Mouse (Mus musculus) embryonic facial prominence, embryonic 13.5 days (tissue): Measurements from ENCODE around the gene Gucd1. TPM values are rescaled to one million over a fixed set of nuclear protein-coding genes. Genes with fewer than 3 reads are reported as not detected.
A peak's percentile ranks its signal among the peaks of the same experiment; 100 is the strongest.
"Not testable (repeated sequence)": the region's sequence is repeated elsewhere in the genome, so short reads cannot be mapped to it uniquely, and the experiment has no call there.

Experiments used
- ATAC-seq: fragments of 200-750 bp; cut with Nextera tagmentation; 2 replicates; pipeline ENCODE4 v1.8.0; 2017; ENCODE audit warnings: low read depth; ENCODE audit not compliant: insufficient number of reproducible peaks, insufficient read depth, low FRiP score, low TSS enrichment
- H3K27ac ChIP-seq: fragments of 300-500 bp; sonication (generic); 2 replicates; pipeline ENCODE4 v1.5.1; 2015; ENCODE audit warnings: moderate library complexity, mild to moderate bottlenecking, inconsistent platforms
- H3K27me3 ChIP-seq: fragments of 300-500 bp; sonication (generic); 2 replicates; pipeline ENCODE4 v1.6.1; 2015; ENCODE audit warnings: mild to moderate bottlenecking, inconsistent platforms
- H3K36me3 ChIP-seq: fragments of 300-500 bp; sonication (generic); 2 replicates; pipeline ENCODE4 v1.6.1; 2015; ENCODE audit warnings: mild to moderate bottlenecking, inconsistent platforms
- H3K4me1 ChIP-seq: fragments of 300-500 bp; sonication (generic); 2 replicates; pipeline ENCODE4 v1.6.1; 2015; ENCODE audit warnings: inconsistent platforms
- H3K4me2 ChIP-seq: fragments of 300-500 bp; sonication (generic); 2 replicates; pipeline ENCODE4 v1.6.1; 2015; ENCODE audit warnings: moderate library complexity, mild to moderate bottlenecking, inconsistent platforms
- H3K4me3 ChIP-seq: fragments of 300-500 bp; sonication (generic); 2 replicates; pipeline ENCODE4 v1.5.1; 2015; ENCODE audit warnings: mild to moderate bottlenecking, inconsistent platforms
- H3K9ac ChIP-seq: fragments of 300-500 bp; sonication (generic); 2 replicates; pipeline ENCODE4 v1.6.1; 2015; ENCODE audit warnings: mild to moderate bottlenecking, inconsistent platforms
- H3K9me3 ChIP-seq: fragments of 300-500 bp; sonication (generic); 2 replicates; pipeline ENCODE4 v1.6.1; 2016; ENCODE audit warnings: inconsistent platforms
- WGBS: fragments of 180-500 bp; shearing (Covaris S2); methylation state at CpG from one replicate; pipeline ENCODE4 v1.1.7; 2015; ENCODE audit warnings: mixed read lengths; 5-methylcytosine and 5-hydroxymethylcytosine counted together
- polyA plus RNA-seq: library from polyadenylated mRNA; unstranded; fragments of >200 nt; fragmentation: Nextera tagmentation; extraction: Ambion mirVana; gene quantifications from 2 replicates; pipeline ENCODE4 v1.2.1, GENCODE M21; 2015

Gucd1 gene
- polyA plus RNA-seq, 1 experiment from 2014 or later: 27.3 TPM

DNA sequence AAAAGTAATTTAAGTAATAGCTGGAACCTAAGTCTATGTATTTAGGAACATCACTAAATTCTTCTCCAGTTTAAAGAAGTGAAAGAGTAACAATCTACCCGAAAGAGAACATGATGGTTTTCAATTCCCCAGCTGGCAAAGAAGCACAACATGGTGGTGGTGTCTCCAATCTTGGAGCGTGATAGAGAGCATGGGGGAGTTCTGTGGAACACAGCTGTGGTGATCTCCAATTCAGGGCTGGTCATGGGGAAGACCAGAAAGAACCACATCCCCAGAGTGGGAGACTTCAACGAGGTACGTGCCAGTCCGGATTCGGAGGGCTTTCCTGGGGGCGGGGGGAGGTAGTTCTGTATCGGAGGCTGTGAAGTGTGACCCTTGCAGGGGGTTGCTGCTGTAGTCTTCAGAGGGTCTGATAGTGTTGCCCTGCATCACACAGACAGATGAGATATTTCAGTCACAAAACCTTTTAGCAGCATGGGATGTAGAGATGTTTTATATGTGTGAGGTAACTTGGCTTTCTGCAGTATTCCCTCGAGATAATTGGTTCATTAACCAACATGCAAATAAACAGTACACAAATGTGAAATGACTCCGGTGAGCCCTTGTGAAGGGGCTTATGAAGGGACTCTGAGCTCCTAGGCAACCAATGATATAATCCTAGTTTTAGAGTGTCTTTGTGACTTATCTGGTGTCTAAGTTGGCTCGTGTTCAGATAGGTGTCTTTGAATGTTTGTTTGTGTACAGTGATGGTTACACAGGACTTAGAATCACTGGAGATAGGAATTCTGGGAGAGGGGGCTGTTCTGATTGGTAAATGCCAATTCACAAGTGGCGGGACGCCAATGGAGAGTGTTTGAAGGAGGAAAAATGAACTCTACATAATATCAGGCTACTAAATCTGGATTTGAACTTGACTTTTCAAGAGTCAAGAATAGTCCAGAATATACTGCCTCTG lies 89.4 kb downstream of the Gucd1 start:
- Histone ChIP-seq H3K4me1 (no peaks in the 10 kb centered on the region), H3K36me3 (no peaks in the 10 kb centered on the region), H3K9me3 (no peaks in the 10 kb centered on the region), H3K27me3 (no peaks in the 10 kb centered on the region), H3K27ac (no peak overlapping the region), H3K4me3 (no peak overlapping the region), H3K4me2 (no peak overlapping the region), H3K9ac (no peak overlapping the region)
- 86% methylated on average over 13 of the region's 13 CpGs for WGBS
- ATAC-seq: no peak

GRCm38 (mm10) chr10:75424498-75424901 lies 93.3 kb downstream of the Gucd1 start:
- Histone ChIP-seq H3K36me3 (no peaks in the 10 kb centered on the region), H3K27ac (no peak overlapping the region), H3K27me3 (no peaks in the 10 kb centered on the region), H3K9ac (no peak overlapping the region), H3K4me2 (no peak overlapping the region), H3K4me1 (no peaks in the 10 kb centered on the region), H3K9me3 (no peaks in the 10 kb centered on the region), H3K4me3 (no peak overlapping the region)
- WGBS: 87% methylated on average over 10 of the region's 10 CpGs
- ATAC-seq: no peak

GRCm38 (mm10) chr10:75418747-75419146 lies 99.0 kb downstream of the Gucd1 start:
- Histone ChIP-seq H3K27ac (no peak overlapping the region), H3K9me3 (no peaks in the 10 kb centered on the region), H3K4me2 (no peak overlapping the region), H3K36me3 (no peaks in the 10 kb centered on the region), H3K9ac (no peak overlapping the region), H3K4me1 (no peaks in the 10 kb centered on the region), H3K27me3 (no peaks in the 10 kb centered on the region), H3K4me3 (no peak overlapping the region)
- 44% methylated on average over 4 of the region's 4 CpGs for WGBS
- no peak for ATAC-seq

DNA sequence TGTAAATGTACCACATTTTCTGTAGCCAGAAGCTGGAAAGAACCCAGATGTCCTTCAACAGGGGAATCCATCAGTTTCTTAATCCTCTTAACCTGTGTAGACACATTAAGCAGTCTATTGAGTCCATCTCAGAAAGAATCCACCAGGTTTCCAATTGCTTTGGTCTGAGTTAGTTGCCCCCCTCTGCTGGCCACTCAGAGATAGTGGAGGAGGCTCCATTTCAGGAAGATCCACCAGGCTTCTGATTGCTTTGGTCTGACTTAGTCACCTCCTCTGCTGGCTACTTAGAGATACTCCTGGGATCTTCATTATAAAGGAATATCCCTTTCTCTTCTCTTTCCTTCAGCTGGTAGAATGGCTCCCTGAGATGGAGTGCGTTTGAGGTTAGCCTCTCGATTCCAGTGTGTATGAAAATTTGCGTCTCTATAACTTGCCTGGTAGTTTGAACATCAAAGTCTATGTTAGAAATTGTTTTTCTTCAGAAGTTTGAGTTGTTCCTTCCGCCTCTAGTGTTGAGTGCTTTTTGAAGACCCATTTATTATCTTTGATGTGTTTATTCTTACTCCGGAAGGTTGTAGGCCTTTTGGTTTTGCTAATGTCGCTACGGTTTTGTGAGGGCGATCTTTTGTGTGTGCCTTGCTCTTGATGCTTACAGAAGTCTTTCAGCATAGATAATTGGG lies 100.3 kb downstream of the Gucd1 start:
- no peak overlapping the region for H3K9ac ChIP-seq
- no peaks in the 10 kb centered on the region for H3K27me3 ChIP-seq
- peaks cover 4% of the 10 kb centered on the region; the same call in 1 of the 2 replicates for H3K4me1 ChIP-seq
- H3K4me3 ChIP-seq: no peak overlapping the region
- H3K27ac ChIP-seq: no peak overlapping the region
- no peak for ATAC-seq
- H3K9me3 ChIP-seq: no peaks in the 10 kb centered on the region
- WGBS: 94% methylated on average over 8 of the region's 8 CpGs
- no peak overlapping the region for H3K4me2 ChIP-seq
- no peaks in the 10 kb centered on the region for H3K36me3 ChIP-seq

- Histone ChIP-seq H3K9ac (no peak overlapping the region), H3K4me1 (peaks cover 15% of the 10 kb centered on the region; the same call in 1 of the 2 replicates), H3K27me3 (no peaks in the 10 kb centered on the region), H3K27ac (no peak overlapping the region), H3K36me3 (no peaks in the 10 kb centered on the region), H3K4me2 (no peak overlapping the region), H3K4me3 (no peak overlapping the region), H3K9me3 (no peaks in the 10 kb centered on the region)
- ATAC-seq: no peak
- WGBS: 81% methylated on average over 7 of the region's 7 CpGs
Measured at GRCm38 (mm10) chr10:75414925-75415324, 102.8 kb downstream of the Gucd1 start.

GRCm38 (mm10) chr10:75412114-75413103 lies 105.4 kb downstream of the Gucd1 start:
- Histone ChIP-seq H3K4me2 (peak overlapping the region; percentile 36), H3K4me1 (peaks cover 15% of the 10 kb centered on the region; the same call in 1 of the 2 replicates), H3K4me3 (no peak overlapping the region), H3K27me3 (no peaks in the 10 kb centered on the region), H3K9me3 (no peaks in the 10 kb centered on the region), H3K27ac (no peak overlapping the region), H3K36me3 (no peaks in the 10 kb centered on the region), H3K9ac (no peak overlapping the region)
- 53% methylated on average over 27 of the region's 27 CpGs for WGBS
- no peak for ATAC-seq

- H3K9me3 ChIP-seq, H3K4me2 ChIP-seq, ATAC-seq, H3K36me3 ChIP-seq, H3K27me3 ChIP-seq, H3K4me3 ChIP-seq, H3K27ac ChIP-seq, H3K9ac ChIP-seq: not testable (repeated sequence)
- H3K4me1 ChIP-seq: peaks cover 15% of the 10 kb centered on the region; the same call in 1 of the 2 replicates
- WGBS: 37% methylated on average over 10 of the region's 10 CpGs
Measured at GRCm38 (mm10) chr10:75411343-75412113, 106.2 kb downstream of the Gucd1 start.

- Histone ChIP-seq H3K9me3 (no peaks in the 10 kb centered on the region), H3K4me2 (no peak overlapping the region), H3K27ac (no peak overlapping the region), H3K36me3 (no peaks in the 10 kb centered on the region), H3K4me3 (no peak overlapping the region), H3K9ac (no peak overlapping the region), H3K4me1 (peaks cover 13% of the 10 kb centered on the region; the same call in 1 of the 2 replicates), H3K27me3 (no peaks in the 10 kb centered on the region)
- ATAC-seq: no peak
- WGBS: 76% methylated on average over 4 of the region's 4 CpGs
Measured at GRCm38 (mm10) chr10:75407741-75408140, 110.0 kb downstream of the Gucd1 start.

DNA sequence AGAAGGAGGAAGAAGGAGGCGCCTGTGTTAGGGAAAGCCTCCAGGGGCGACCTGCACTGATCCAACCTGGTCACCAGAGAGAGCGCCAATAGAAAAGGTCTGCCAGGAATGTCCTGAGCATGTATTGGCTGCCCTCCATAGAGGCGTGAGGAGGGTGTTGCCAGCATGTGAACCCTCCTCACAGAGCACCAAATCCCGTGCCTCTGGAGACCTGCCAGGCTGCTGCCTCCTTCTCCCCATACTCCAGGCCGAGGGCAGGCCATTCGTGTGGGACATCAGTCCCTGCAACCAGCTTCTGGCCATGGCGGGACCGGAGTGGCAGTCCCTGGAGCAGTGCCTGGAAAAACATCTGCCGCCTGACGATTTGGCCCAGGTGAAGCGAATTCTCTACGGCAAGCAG lies 111.0 kb downstream of the Gucd1 start:
- no peak for ATAC-seq
- Histone ChIP-seq H3K36me3 (no peaks in the 10 kb centered on the region), H3K9me3 (no peaks in the 10 kb centered on the region), H3K4me2 (peak overlapping the region; percentile 41), H3K4me1 (peaks cover 7% of the 10 kb centered on the region; the same call in 1 of the 2 replicates), H3K27ac (no peak overlapping the region), H3K9ac (no peak overlapping the region), H3K27me3 (no peaks in the 10 kb centered on the region), H3K4me3 (no peak overlapping the region)
- WGBS: 50% methylated on average over 13 of the region's 13 CpGs

- Histone ChIP-seq H3K4me1 (0 out of 2 replicates have a peak, but pooled peaks cover 2% of the 10 kb centered on the region), H3K36me3 (no peaks in the 10 kb centered on the region), H3K9me3 (no peaks in the 10 kb centered on the region), H3K4me2 (no peak overlapping the region), H3K27ac (no peak overlapping the region), H3K9ac (no peak overlapping the region), H3K4me3 (no peak overlapping the region), H3K27me3 (no peaks in the 10 kb centered on the region)
- no peak for ATAC-seq
- 87% methylated on average over 8 of the region's 8 CpGs for WGBS
Measured at GRCm38 (mm10) chr10:75405916-75406315, 111.9 kb downstream of the Gucd1 start.
